Mouse (Mus musculus) stomach, postnatal 0 days (tissue): ENCODE data around the gene Heatr4. TPM values are rescaled to one million over a fixed set of nuclear protein-coding genes. Genes with fewer than 3 reads are reported as not detected.
A peak's percentile ranks its signal among the peaks of the same experiment; 100 is the strongest.

Experiments
- ATAC-seq: fragments of 200-750 bp; cut with Nextera tagmentation; 2 replicates; pipeline ENCODE4 v1.8.0; 2017; ENCODE audit not compliant: low FRiP score, low TSS enrichment
- DNase-seq: peaks from one replicate; pipeline ENCODE4 v3.0.0-alpha.2; 2016; ENCODE audit warnings: low spot score
- H3K27ac ChIP-seq: fragments of 300-500 bp; sonication (generic); replicated peaks from 2 replicates; pipeline ENCODE4 v1.5.1; 2014; ENCODE audit warnings: mild to moderate bottlenecking, control low read depth
- H3K27me3 ChIP-seq: fragments of 300-500 bp; sonication (generic); 2 replicates; pipeline ENCODE4 v1.6.1; 2014; ENCODE audit warnings: low read length; ENCODE audit not compliant: control insufficient read depth, insufficient read depth
- H3K36me3 ChIP-seq: fragments of 300-500 bp; sonication (generic); 2 replicates; pipeline ENCODE4 v1.6.1; 2014; ENCODE audit warnings: low read length, mixed read lengths; ENCODE audit not compliant: control insufficient read depth, insufficient read depth
- H3K4me1 ChIP-seq: fragments of 300-500 bp; sonication (generic); replicated peaks from 2 replicates; pipeline ENCODE4 v1.6.1; 2014; ENCODE audit warnings: antibody characterized with exemption; ENCODE audit not compliant: control insufficient read depth, insufficient read depth
- H3K4me2 ChIP-seq: fragments of 300-500 bp; sonication (generic); replicated peaks from 2 replicates; pipeline ENCODE4 v1.6.1; 2014; ENCODE audit warnings: low read depth, mild to moderate bottlenecking, control low read depth, moderate library complexity
- H3K4me3 ChIP-seq: fragments of 300-500 bp; sonication (generic); 2 replicates; pipeline ENCODE4 v1.5.1; 2014; ENCODE audit warnings: low read depth, low read length, control low read depth
- H3K9ac ChIP-seq: fragments of 300-500 bp; sonication (generic); 2 replicates; pipeline ENCODE4 v1.6.1; 2014; ENCODE audit warnings: mild to moderate bottlenecking, low read length, control low read depth, mixed read lengths
- H3K9me3 ChIP-seq: fragments of 300-500 bp; sonication (generic); 2 replicates; pipeline ENCODE4 v1.6.1; 2016; ENCODE audit warnings: low read length; ENCODE audit not compliant: control insufficient read depth
- CTCF ChIP-seq: IDR thresholded peaks from 2 replicates; pipeline ENCODE4 v1.5.1; 2016; ENCODE audit warnings: antibody characterized with exemption, low read depth, mild to moderate bottlenecking, moderate library complexity
- EP300 ChIP-seq: optimal IDR thresholded peaks from 2 replicates; pipeline ENCODE3; 2016; ENCODE audit warnings: antibody characterized with exemption
- WGBS: fragments of 180-500 bp; shearing (Covaris S2); extraction: QIAGEN DNeasy Blood & Tissue Kit; methylation state at CpG from one replicate; pipeline ENCODE4 v1.1.7; 2014; 5-methylcytosine and 5-hydroxymethylcytosine counted together
- polyA plus RNA-seq: library from polyadenylated mRNA; unstranded; fragments of >200 nt; fragmentation: Nextera tagmentation; extraction: Ambion mirVana; gene quantifications from 2 replicates; pipeline ENCODE4 v1.2.1, GENCODE M21; 2015

Heatr4 gene
- polyA plus RNA-seq, 1 experiment from 2014 or later, result not detected

DNA sequence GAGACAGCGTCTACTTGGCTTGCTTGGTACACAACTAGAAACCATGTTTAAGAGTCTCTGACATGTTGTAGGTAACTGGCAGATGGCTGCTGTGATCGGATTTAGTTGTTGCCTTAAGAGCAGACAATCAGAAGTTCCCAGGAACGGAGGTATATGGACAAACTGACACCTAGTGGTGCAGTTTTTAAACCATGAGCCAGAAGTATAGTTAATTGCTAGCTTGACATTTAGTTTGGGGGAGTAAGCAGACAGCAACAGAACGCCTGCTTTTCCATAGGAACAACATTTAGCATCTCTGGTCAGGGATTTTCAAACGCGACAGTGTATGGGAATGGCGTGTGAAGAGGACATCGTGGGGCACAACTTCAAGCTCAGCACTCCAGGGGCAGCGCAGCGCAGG, 47.1 kb downstream of the Heatr4 start:
- no peak overlapping the region for H3K4me3 ChIP-seq
- H3K27me3 ChIP-seq, result no peaks in the 10 kb centered on the region
- TF ChIP-seq CTCF (peak; percentile 61), EP300 (no peak)
- no peak overlapping the region for H3K27ac ChIP-seq
- 57% methylated on average over 10 of the region's 10 CpGs for WGBS
- H3K9me3 ChIP-seq, result no peaks in the 10 kb centered on the region
- no peak overlapping the region for H3K4me2 ChIP-seq
- no peaks in the 10 kb centered on the region for H3K36me3 ChIP-seq
- no peak for ATAC-seq
- H3K9ac ChIP-seq, result no peak overlapping the region
- H3K4me1 ChIP-seq, result no peaks in the 10 kb centered on the region
- no peak for DNase-seq

DNA sequence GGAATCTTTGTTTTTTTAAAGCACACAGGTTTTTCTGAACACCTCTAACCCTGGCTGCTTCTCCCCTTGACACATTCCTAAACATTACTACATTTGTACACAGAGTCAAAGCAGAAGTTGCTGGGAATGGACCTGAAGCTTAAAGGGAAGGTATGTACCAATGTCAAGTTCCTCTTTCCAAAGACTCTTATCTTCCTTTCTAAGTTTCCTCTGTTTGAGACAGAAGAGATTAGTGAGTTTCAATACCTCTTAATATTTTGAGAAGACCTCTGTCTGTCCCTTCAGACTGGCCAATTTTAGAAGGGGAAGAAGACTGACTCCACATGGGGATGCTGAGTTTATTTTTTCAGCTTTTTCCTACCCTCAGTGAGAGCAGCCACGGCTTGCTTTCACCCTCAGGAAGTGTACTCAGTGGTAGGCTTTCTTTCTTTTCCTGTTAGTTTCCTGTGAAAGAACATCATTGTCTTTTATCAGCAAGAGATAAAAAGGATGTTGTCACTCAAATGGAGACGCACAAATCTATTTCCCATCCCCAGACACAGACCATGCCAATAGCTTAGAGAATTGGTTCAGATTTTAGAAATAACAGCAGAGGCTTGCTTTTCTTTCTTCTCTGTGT, 55.4 kb downstream of the Heatr4 start:
- Histone ChIP-seq H3K36me3 (no peaks in the 10 kb centered on the region), H3K4me3 (no peak overlapping the region), H3K9me3 (no peaks in the 10 kb centered on the region), H3K4me1 (no peaks in the 10 kb centered on the region), H3K4me2 (no peak overlapping the region), H3K27me3 (no peaks in the 10 kb centered on the region), H3K27ac (no peak overlapping the region), H3K9ac (no peak overlapping the region)
- ATAC-seq (no peak), DNase-seq (no peak)
- TF ChIP-seq EP300 (no peak), CTCF (no peak)
- 39% methylated on average over 2 of the region's 2 CpGs for WGBS

DNA sequence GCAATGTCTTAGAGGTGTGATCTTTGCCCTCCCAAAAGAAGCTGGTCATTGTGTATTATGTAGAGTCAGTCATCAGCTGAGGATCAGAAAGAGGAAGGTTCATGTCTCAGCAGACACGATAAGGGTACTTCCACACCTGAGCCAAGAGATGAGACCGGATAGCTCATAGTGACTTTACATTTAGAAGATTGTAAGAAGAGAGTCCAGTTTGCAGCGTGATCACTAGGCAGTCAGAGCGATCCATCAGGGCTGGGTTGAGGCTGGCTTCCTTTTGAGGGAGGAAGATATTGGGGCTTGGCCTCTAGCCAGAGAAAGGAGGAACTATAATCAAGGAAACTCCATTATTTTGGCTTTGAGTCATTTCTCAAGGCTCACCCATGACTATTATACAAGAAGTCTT, 56.9 kb downstream of the Heatr4 start:
- Histone ChIP-seq H3K9ac (no peak overlapping the region), H3K36me3 (no peaks in the 10 kb centered on the region), H3K4me3 (no peak overlapping the region), H3K4me1 (no peaks in the 10 kb centered on the region), H3K4me2 (no peak overlapping the region), H3K27ac (no peak overlapping the region), H3K9me3 (no peaks in the 10 kb centered on the region), H3K27me3 (no peaks in the 10 kb centered on the region)
- 68% methylated on average over 4 of the region's 4 CpGs for WGBS
- DNase-seq (no peak), ATAC-seq (no peak)
- TF ChIP-seq CTCF (no peak), EP300 (no peak)

DNA sequence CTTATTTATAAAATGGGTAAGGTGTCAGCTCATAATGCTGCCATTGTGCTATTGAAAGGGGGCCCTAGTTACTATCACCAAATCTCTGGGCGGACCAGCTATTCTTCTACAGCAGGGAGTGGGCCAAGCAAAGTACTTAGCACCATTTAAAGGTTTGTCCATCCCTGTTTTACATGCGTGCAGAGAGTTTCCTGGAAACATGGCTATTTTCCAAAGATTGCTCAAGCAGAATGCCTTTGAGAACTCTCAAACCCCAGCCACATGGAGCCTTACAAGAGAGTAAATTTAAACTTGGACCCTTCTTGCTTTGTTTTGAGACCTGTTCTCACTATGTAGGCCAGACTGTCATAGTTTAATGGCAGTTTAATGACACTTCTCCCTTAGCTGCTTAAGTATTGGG, 58.6 kb downstream of the Heatr4 start:
- Histone ChIP-seq H3K27ac (no peak overlapping the region), H3K4me2 (no peak overlapping the region), H3K36me3 (no peaks in the 10 kb centered on the region), H3K4me1 (no peaks in the 10 kb centered on the region), H3K4me3 (no peak overlapping the region), H3K9ac (no peak overlapping the region), H3K27me3 (no peaks in the 10 kb centered on the region), H3K9me3 (no peaks in the 10 kb centered on the region)
- WGBS, result 41% methylated on average over 2 of the region's 2 CpGs
- no peak for DNase-seq
- TF ChIP-seq EP300, result no peak
- TF ChIP-seq CTCF, result no peak
- ATAC-seq, result no peak

DNA sequence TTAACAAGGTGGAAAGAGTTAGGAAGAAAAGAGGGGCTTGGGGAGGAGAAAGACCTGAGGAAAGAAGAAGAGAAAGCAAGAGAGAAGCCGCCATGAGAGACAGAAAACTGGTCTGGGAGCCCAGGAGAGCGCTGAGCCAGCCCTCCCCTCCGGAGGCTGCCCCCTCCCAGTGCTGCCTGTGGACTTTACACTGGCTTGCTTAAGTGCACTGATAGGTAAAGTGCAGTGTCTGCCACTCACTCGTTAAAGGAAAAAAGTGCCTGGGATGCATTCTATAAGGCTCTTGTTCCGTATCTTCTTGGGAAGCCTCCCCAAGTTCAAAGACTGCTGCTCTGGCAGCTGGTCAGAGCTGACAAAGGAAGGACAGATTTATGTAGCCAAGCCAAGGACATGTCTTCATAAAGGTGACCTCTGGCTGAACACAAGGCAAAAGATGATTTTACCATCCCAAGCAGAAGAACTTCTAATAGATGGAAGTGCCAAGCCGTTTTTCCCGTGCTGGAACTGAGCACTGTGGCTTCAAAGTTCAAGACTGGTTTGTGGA, 59.4 kb downstream of the Heatr4 start:
- 60% methylated on average over 7 of the region's 7 CpGs for WGBS
- H3K9me3 ChIP-seq, result no peaks in the 10 kb centered on the region
- H3K27me3 ChIP-seq, result no peaks in the 10 kb centered on the region
- no peaks in the 10 kb centered on the region for H3K4me1 ChIP-seq
- H3K4me3 ChIP-seq, result no peak overlapping the region
- no peaks in the 10 kb centered on the region for H3K36me3 ChIP-seq
- no peak for ATAC-seq
- DNase-seq, result peak; percentile 58
- TF ChIP-seq EP300, result no peak
- no peak for TF ChIP-seq CTCF
- H3K4me2 ChIP-seq, result no peak overlapping the region
- no peak overlapping the region for H3K27ac ChIP-seq
- H3K9ac ChIP-seq, result no peak overlapping the region

DNA sequence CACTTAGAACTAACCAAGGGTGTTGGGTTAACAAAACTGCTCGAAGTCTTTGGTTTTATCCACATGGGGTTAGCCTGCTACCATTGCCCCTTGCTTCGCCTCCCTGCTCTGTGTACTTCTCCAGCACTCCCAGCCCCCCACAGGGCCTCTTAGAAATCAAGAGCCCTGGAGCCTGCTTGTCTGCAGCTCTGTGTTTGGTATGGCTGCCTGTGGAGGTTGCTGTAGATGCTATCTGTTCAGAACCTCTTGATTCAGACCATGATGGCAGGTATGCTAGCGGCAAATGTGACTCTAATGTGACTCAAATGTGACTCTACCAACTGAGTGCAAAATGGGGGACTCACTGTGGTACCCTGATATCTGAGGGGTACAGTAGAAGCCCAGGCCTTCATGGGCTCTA, 60.3 kb downstream of the Heatr4 start:
- Histone ChIP-seq H3K27me3 (no peaks in the 10 kb centered on the region), H3K4me2 (no peak overlapping the region), H3K9me3 (no peaks in the 10 kb centered on the region), H3K4me1 (no peaks in the 10 kb centered on the region), H3K36me3 (no peaks in the 10 kb centered on the region), H3K9ac (no peak overlapping the region), H3K27ac (no peak overlapping the region), H3K4me3 (no peak overlapping the region)
- ATAC-seq (no peak), DNase-seq (no peak)
- TF ChIP-seq CTCF (no peak), EP300 (no peak)
- WGBS, result 81% methylated on average over 3 of the region's 3 CpGs
